Mouse (Mus musculus) CH12.LX (cell line): ENCODE data around the gene Katnbl1. TPM values are rescaled to one million over a fixed set of nuclear protein-coding genes. Genes with fewer than 3 reads are reported as not detected.

Experiments used
- DNase-seq: peaks from one replicate; pipeline ENCODE4 v3.0.0-alpha.2; 2013; ENCODE audit errors: extremely low read depth
- H3K27ac ChIP-seq: 2 replicates; pipeline ENCODE4 v1.5.1; 2012; ENCODE audit warnings: low read depth, mild to moderate bottlenecking, control low read depth, moderate library complexity; ENCODE audit not compliant: insufficient read depth
- H3K27me3 ChIP-seq: replicated peaks from 2 replicates; pipeline ENCODE3; 2012; ENCODE audit warnings: inconsistent platforms
- H3K36me3 ChIP-seq, 2 experiments: replicated peaks in 1 of 2; 2 replicates each; pipeline versions ENCODE3 to v1.6.1; 2012; ENCODE audit warnings: inconsistent platforms in 1 of 2, low read length in 1 of 2, mild to moderate bottlenecking in 1 of 2, mixed read lengths in 1 of 2, moderate library complexity in 1 of 2; ENCODE audit not compliant: control insufficient read depth in 1 of 2, insufficient read depth in 1 of 2
- H3K4me1 ChIP-seq, 2 experiments: 2 replicates each; pipeline ENCODE4 v1.6.1; 2012; ENCODE audit warnings: inconsistent platforms in 1 of 2, moderate library complexity in 1 of 2; ENCODE audit not compliant: insufficient read depth in 2 of 2, control insufficient read depth in 1 of 2
- H3K4me2 ChIP-seq: 2 replicates; pipeline ENCODE4 v1.6.1; 2012; ENCODE audit warnings: low read depth, mild to moderate bottlenecking, control low read depth; ENCODE audit not compliant: poor library complexity, insufficient read depth, severe bottlenecking
- H3K4me3 ChIP-seq, 3 experiments: fragments of 150-350 bp in 1 of 3; sonication (generic) in 1 of 3; replicated peaks in 1 of 3; 2 replicates each; pipeline versions ENCODE3 to v1.5.1; 2011 to 2012; ENCODE audit warnings: low read depth in 2 of 3, low read length in 2 of 3, mild to moderate bottlenecking in 2 of 3, moderate library complexity in 2 of 3, control low read depth in 1 of 3, improper control_type of control experiment in 1 of 3, inconsistent platforms in 1 of 3, mixed read lengths in 1 of 3; ENCODE audit not compliant: poor library complexity in 1 of 3
- H3K79me2 ChIP-seq: replicated peaks from 2 replicates; pipeline ENCODE4 v1.6.1; 2012; ENCODE audit warnings: mild to moderate bottlenecking, moderate library complexity; ENCODE audit not compliant: control insufficient read depth, poor library complexity, insufficient read depth, severe bottlenecking; ENCODE audit errors: extremely low read depth
- H3K9ac ChIP-seq: 2 replicates; pipeline ENCODE4 v1.6.1; 2012; ENCODE audit warnings: low read depth, mild to moderate bottlenecking, control low read depth, moderate library complexity; ENCODE audit not compliant: insufficient read depth
- H3K9me3 ChIP-seq: replicated peaks from 2 replicates; pipeline ENCODE3; 2012; ENCODE audit warnings: low read length, inconsistent platforms, mixed read lengths
- CHD1 ChIP-seq: IDR thresholded peaks from 2 replicates; pipeline ENCODE4 v1.6.1; 2012; ENCODE audit warnings: low read depth, low read length, improper control_type of control experiment, inconsistent platforms
- CHD2 ChIP-seq: IDR thresholded peaks from 2 replicates; pipeline ENCODE4 v1.6.1; 2011; ENCODE audit warnings: low read length, improper control_type of control experiment
- CTCF ChIP-seq, 2 experiments: IDR thresholded peaks in 1 of 2; conservative IDR thresholded peaks in 1 of 2; 2 replicates each; pipeline ENCODE4 v1.5.1; 2011 to 2012; ENCODE audit warnings: low read depth in 2 of 2, low read length in 2 of 2, improper control_type of control experiment in 1 of 2, inconsistent platforms in 1 of 2, mild to moderate bottlenecking in 1 of 2, moderate library complexity in 1 of 2
- E2F4 ChIP-seq: IDR thresholded peaks from 2 replicates; pipeline ENCODE4 v1.6.1; 2011; ENCODE audit warnings: low read depth, low read length, improper control_type of control experiment; ENCODE audit not compliant: insufficient replicate concordance
- EP300 ChIP-seq: IDR thresholded peaks from 2 replicates; pipeline ENCODE4 v1.6.1; 2011; ENCODE audit warnings: low read length, improper control_type of control experiment
- ETS1 ChIP-seq: conservative IDR thresholded peaks from 2 replicates; pipeline ENCODE4 v1.6.1; 2012; ENCODE audit warnings: low read depth, mild to moderate bottlenecking, inconsistent platforms, low read length, improper control_type of control experiment, moderate library complexity
- JUN ChIP-seq: IDR thresholded peaks from 2 replicates; pipeline ENCODE4 v1.6.1; 2011; ENCODE audit warnings: low read depth, mild to moderate bottlenecking, low read length, improper control_type of control experiment, moderate library complexity; ENCODE audit not compliant: insufficient read depth
- KAT2A ChIP-seq: IDR thresholded peaks from 2 replicates; pipeline ENCODE4 v1.6.1; 2012; ENCODE audit warnings: low read length, improper control_type of control experiment, inconsistent platforms; ENCODE audit not compliant: insufficient replicate concordance
- MAZ ChIP-seq: IDR thresholded peaks from 2 replicates; pipeline ENCODE4 v1.6.1; 2012; ENCODE audit warnings: low read depth, mild to moderate bottlenecking, inconsistent platforms, low read length, improper control_type of control experiment, moderate library complexity
- MEF2A ChIP-seq: IDR thresholded peaks from 2 replicates; pipeline ENCODE4 v1.6.1; 2014; ENCODE audit warnings: low read depth, mild to moderate bottlenecking, inconsistent platforms, low read length, improper control_type of control experiment, borderline replicate concordance
- MXI1 ChIP-seq: IDR thresholded peaks from 2 replicates; pipeline ENCODE4 v1.6.1; 2011; ENCODE audit warnings: mild to moderate bottlenecking, low read depth, low read length, improper control_type of control experiment
- NRF1 ChIP-seq: IDR thresholded peaks from 2 replicates; pipeline ENCODE4 v1.6.1; 2014; ENCODE audit warnings: low read depth, mild to moderate bottlenecking, inconsistent platforms, low read length, improper control_type of control experiment, moderate library complexity
- RAD21 ChIP-seq: IDR thresholded peaks from 2 replicates; pipeline ENCODE4 v1.6.1; 2011; ENCODE audit warnings: low read depth, mild to moderate bottlenecking, low read length, improper control_type of control experiment, moderate library complexity
- RCOR1 ChIP-seq: conservative IDR thresholded peaks from 2 replicates; pipeline ENCODE4 v1.6.1; 2012; ENCODE audit warnings: low read depth, mild to moderate bottlenecking, inconsistent platforms, low read length, improper control_type of control experiment
- SMC3 ChIP-seq: IDR thresholded peaks from 2 replicates; pipeline ENCODE4 v1.6.1; 2011; ENCODE audit warnings: low read depth, low read length, improper control_type of control experiment
- TBP ChIP-seq: conservative IDR thresholded peaks from 2 replicates; pipeline ENCODE4 v1.6.1; 2011; ENCODE audit warnings: low read depth, low read length, improper control_type of control experiment
- UBTF ChIP-seq: IDR thresholded peaks from 2 replicates; pipeline ENCODE4 v1.6.1; 2012; ENCODE audit warnings: low read depth, mild to moderate bottlenecking, inconsistent platforms, low read length, improper control_type of control experiment, moderate library complexity
- USF1 ChIP-seq: IDR thresholded peaks from 2 replicates; pipeline ENCODE4 v1.6.1; 2014; ENCODE audit warnings: low read depth, mild to moderate bottlenecking, inconsistent platforms, low read length, improper control_type of control experiment
- USF2 ChIP-seq: conservative IDR thresholded peaks from 2 replicates; pipeline ENCODE4 v1.6.1; 2011; ENCODE audit warnings: low read depth, low read length, improper control_type of control experiment
- ZC3H11A ChIP-seq: IDR thresholded peaks from 2 replicates; pipeline ENCODE4 v1.6.1; 2012; ENCODE audit warnings: low read depth, mild to moderate bottlenecking, inconsistent platforms, low read length, improper control_type of control experiment
- ZMIZ1 ChIP-seq: IDR thresholded peaks from 2 replicates; pipeline ENCODE4 v1.6.1; 2012; ENCODE audit warnings: low read depth, mild to moderate bottlenecking, inconsistent platforms, low read length, improper control_type of control experiment
- dilution Hi-C: fragments of 300-500 bp; cut with MboI; formaldehyde crosslinking; loops from 2 replicates; pipeline ENCODE4 v1.14.3; 2020; ENCODE audit warnings: low sequenced_read_pairs; ENCODE audit not compliant: extremely low pct_unique_long_range_greater_than_20kb, extremely low pct_ligation_motif_present
- in situ Hi-C: fragments of 300-500 bp; cut with MboI; formaldehyde crosslinking; loops from 3 replicates; pipeline ENCODE4 v1.14.3; 2019; ENCODE audit warnings: low sequenced_read_pairs, low pct_ligation_motif_present, low pct_unique_long_range_greater_than_20kb, mixed read lengths
- polyA plus RNA-seq: library from polyadenylated mRNA; unstranded; fragments of >175 nt; gene quantifications from 2 replicates; pipeline ENCODE4 v1.2.1, GENCODE M21; 2012; ENCODE audit warnings: low read depth; ENCODE audit not compliant: insufficient read length
- total RNA-seq, 2 experiments: library from RNA; depleted of rRNA; stranded (reverse); fragments of 300-350 nt in 1 of 2; fragments of >200 nt in 1 of 2; gene quantifications; 2 replicates each; pipeline ENCODE4 v1.2.3; 2012 to 2014

Gene Katnbl1
- total and polyA plus RNA-seq, 3 experiments: 9.7 to 39.8 (median 20.1) TPM

GRCm38 (mm10) chr2:112348246-112348645, 30.8 kb upstream of the Katnbl1 start:
- in situ Hi-C loops (no loop called here), dilution Hi-C loops (no loop called here)
- H3K9me3 ChIP-seq: no peaks in the 10 kb centered on the region
- DNase-seq: no peak
- no peak overlapping the region for H3K4me3 ChIP-seq
- no peaks in the 10 kb centered on the region for H3K27me3 ChIP-seq
- no peaks in the 10 kb centered on the region for H3K79me2 ChIP-seq
- TF ChIP-seq RAD21: no peak
- no peak for TF ChIP-seq TBP
- H3K27ac ChIP-seq: no peak overlapping the region
- H3K4me1 ChIP-seq: no peaks in the 10 kb centered on the region
- no peak overlapping the region for H3K9ac ChIP-seq
- peaks cover 31 to 69% of the 10 kb centered on the region in 2 experiments for H3K36me3 ChIP-seq
- H3K4me2 ChIP-seq: no peak overlapping the region

- Histone ChIP-seq H3K4me2 (no peak overlapping the region), H3K4me3 (no peak overlapping the region), H3K27me3 (no peaks in the 10 kb centered on the region), H3K9ac (no peak overlapping the region), H3K4me1 (no peaks in the 10 kb centered on the region), H3K27ac (no peak overlapping the region), H3K36me3 (peaks cover 45 to 89% of the 10 kb centered on the region in 2 experiments), H3K79me2 (no peaks in the 10 kb centered on the region), H3K9me3 (no peaks in the 10 kb centered on the region)
- TF ChIP-seq MXI1: no peak
- no peak for TF ChIP-seq KAT2A
- in situ Hi-C loops: no loop called here
- no peak for DNase-seq
- dilution Hi-C loops: no loop called here
Measured at GRCm38 (mm10) chr2:112353685-112354455, 25.1 kb upstream of the Katnbl1 start.

- Histone ChIP-seq H3K79me2 (no peaks in the 10 kb centered on the region), H3K9me3 (no peaks in the 10 kb centered on the region), H3K4me1 (no peaks in the 10 kb centered on the region), H3K27ac (no peak overlapping the region)
- DNase-seq: no peak
- no peak for TF ChIP-seq ZMIZ1
- TF ChIP-seq USF2: no peak
- TF ChIP-seq ZC3H11A: no peak
- no peak for TF ChIP-seq CHD2
- no peak for TF ChIP-seq SMC3
- TF ChIP-seq MAZ: no peak
- TF ChIP-seq USF1: no peak
- no peak for TF ChIP-seq UBTF
- no peak for TF ChIP-seq E2F4
- no peak for TF ChIP-seq TBP
- no peak for TF ChIP-seq NRF1
- no peak for TF ChIP-seq ETS1
- no peak for TF ChIP-seq MEF2A
- no peak for TF ChIP-seq KAT2A
- no peak for TF ChIP-seq CTCF (conservative IDR thresholded peaks at IDR 0.05 in 1 of 2, IDR thresholded peaks at IDR 0.05 in 1 of 2; ENCODE audit: low read depth in 2 of 2, low read length in 2 of 2)
- TF ChIP-seq EP300: no peak
- no peak for TF ChIP-seq JUN
- no peak for TF ChIP-seq RCOR1
- no peak for TF ChIP-seq CHD1
- TF ChIP-seq, all 38 proteins: peak for 0
- Histone ChIP-seq H3K36me3 (peaks cover 64 to 94% of the 10 kb centered on the region in 2 experiments), H3K4me2 (no peak overlapping the region), H3K27me3 (no peaks in the 10 kb centered on the region), H3K9ac (no peak overlapping the region), H3K4me3 (no peak overlapping the region)
- in situ Hi-C loops (loop anchor here (10.0 kb wide), 1 partner anchor 95 kb away; the partner anchor contains the start of genes Gm21985, Nop10 and Slc12a6), dilution Hi-C loops (no loop called here)
Measured at GRCm38 (mm10) chr2:112359611-112360010, 19.4 kb upstream of the Katnbl1 start.
